Mouse (Mus musculus) urinary bladder, postnatal 25 days (tissue): ENCODE data around the gene Iqcf3.
"Not testable (repeated sequence)": the region's sequence is repeated elsewhere in the genome, so short reads cannot be mapped to it uniquely, and the experiment has no call there.

Experiments used
- DNase-seq: peaks from one replicate; pipeline ENCODE4 v3.0.0; 2022; ENCODE audit warnings: low spot score

Gene Iqcf3

DNA sequence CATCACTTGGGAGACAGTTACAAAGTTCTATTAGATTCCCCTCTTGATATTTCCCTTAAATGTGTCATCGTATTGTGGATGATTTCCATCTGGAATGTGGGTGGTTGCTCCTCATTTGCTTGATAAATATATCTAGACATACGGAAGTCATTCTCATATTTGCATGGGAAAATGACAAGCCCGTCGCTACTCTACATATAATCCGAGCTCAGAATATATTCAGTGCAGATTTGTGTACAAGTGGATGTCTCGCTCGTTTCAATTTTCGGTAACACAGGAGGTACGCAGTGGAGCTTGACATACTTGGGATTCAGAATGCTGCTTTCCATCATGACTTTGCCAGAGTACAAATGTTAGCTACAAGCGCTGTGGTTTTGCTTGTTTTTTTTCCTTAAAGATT, 52.1 kb downstream of the Iqcf3 start:
- no peak for DNase-seq

DNA sequence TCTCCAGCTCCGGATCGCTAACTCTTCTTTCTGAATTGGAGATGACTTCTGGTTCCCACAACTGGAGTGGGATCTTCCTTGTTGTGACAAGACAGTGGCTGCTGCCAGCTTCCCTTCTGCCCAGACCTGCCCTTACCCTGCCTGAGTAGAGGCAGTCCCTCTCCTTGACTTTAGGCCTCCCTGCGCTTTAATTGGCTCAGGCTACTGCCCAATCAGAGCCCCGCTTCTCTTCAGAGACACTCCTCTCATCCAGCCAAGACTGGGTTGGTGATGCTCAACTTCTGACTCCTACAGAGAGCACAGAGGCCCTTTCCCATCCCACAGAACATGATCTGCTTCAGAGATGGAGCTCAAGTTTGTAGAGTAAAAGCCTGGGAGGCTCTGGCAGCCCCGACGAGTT, 57.2 kb downstream of the Iqcf3 start:
- DNase-seq = no peak

DNA sequence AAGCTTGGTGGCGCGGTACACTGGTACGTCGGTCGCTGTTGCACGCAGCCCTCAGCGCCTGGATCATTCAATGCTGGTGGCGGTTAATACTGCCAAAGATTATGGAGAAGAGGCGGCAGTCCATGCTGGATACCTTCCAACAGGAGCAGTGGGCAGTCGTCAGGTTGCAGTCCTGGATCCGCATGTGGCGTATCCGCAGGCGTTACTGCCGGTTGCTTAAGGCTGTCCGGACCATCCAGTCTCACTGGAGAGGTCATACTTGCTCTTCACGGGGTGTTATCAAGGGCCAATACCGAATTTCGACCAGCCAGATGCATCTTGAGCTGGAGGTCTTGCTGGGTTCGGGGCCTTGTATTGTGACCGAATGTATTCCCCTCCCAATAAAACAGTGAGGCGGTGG, 59.6 kb downstream of the Iqcf3 start:
- no peak for DNase-seq

DNA sequence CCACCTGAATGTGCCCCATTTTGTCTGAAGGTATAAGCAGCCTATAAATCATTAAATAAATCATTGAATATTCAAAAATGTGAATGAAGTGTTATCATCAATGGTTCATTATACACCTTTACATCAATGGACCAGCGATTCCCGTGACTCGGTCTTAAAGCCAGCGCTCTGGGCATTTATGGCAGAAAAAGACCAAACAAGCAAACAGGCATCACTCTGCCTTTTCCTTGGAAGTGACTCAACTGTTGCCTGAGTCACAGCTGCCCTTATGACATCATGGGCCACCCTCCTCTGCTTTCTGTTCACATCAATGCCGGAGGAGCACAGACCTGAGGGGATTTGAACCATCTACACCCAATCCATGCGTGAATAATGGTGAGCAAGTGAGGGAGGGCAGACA, 61.8 kb downstream of the Iqcf3 start, which contains the start of gene Iqcf1:
Iqcf1 (plus strand) TSS at position 301 of the 400 bp plus-strand sequence.
- no peak for DNase-seq

DNA sequence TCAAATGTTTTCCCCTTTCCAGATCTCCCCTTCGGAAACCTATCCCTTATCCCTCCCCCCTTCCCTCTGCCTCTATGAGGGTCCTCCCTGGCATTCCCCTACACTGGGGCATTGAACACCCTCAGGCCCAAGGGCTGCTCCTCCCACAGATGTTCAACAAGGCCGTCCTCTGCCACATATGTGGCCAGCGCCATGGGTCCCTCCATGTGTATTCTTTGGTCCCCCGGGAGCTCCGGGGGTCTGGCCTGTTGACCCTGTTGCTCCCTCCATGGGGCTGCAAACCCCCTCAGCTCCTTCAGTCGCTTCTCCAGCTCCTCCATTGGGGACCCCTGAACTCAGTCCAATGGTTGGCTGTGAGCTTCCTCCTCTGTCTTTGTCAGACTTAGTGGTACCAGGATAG, 73.8 kb downstream of the Iqcf3 start:
- not testable (repeated sequence) for DNase-seq

DNA sequence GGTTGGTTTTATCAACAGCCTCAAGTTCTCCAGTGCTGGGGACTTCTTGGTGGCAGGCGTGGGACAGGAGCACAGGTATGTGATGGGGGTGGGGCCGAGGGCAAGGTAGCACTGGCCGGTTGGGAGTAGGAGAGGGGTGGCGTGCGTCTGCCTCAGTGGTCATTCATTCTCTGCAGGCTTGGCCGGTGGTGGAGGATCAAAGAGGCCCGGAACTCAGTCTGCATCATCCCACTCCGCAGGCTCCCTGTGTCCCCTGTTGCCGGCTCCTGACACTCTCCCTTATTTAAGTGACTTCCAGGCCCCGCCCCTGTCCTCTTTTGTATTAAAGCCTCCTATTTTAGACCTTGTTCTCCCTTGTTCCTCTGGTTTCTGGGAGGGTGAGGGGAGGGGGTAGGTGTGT, 76.4 kb downstream of the Iqcf3 start:
- no peak for DNase-seq

DNA sequence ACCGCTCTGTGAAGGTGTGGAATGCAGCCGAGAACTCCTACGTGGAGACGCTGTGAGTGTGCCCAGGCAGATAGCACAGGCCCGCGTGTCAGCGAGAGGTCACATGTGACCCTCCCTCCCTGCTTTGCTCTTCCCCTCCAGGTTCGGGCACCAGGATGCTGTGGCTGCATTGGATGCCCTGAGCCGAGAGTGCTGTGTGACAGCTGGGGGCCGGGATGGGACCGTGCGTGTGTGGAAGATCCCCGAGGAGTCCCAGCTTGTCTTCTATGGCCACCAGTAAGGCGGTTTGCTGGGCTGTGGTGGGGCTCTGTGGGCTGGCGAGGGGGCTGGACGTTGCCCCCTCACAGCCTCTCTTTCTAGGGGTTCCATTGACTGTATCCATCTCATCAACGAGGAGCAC, 77.8 kb downstream of the Iqcf3 start:
- no peak for DNase-seq

DNA sequence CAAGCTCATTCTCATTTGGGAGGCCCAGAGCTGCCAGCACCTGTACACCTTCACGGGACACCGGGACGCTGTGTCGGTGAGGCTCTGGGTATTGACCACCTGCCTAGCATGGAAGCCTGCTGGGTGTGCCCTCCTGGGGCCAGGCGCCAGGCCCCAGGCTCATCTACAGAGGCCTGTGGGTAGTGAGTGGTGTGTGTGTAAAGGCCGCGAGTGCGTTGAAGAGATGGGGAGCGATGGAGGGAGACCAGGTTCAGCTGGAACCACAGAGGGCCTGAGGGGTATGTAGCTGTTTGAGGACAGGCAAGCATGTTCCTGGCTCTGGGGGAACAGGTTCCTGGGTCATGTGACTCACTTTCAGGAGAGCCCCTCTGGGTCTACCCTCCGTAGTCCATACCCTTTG, 78.3 kb downstream of the Iqcf3 start:
- no peak for DNase-seq

DNA sequence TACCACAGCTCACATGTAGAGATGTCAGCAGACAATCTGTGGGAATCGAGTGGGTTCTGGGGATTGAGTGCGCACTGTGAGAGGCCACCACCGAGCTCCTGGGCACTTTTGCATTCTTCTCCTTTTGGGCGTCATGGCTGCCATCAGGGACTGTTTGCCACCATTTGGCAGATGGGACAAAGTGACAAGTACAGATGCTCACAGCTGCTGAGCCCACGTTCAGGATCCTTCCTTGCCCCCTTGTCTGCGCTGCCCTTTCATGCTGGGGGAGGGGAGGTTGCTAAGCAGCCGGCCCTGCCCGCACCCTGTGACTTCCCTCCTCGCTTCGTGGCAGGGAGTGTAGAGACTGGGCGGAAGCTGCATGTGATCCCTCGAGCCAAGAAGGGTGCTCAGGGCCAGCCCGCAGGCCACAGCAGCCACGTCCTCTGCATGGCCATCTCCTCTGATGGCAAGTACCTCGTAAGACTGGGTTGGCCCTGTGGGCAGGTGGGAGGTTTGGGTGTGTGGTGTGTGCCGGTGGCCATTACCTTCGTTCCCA, 78.8 kb downstream of the Iqcf3 start:
- DNase-seq = no peak

DNA sequence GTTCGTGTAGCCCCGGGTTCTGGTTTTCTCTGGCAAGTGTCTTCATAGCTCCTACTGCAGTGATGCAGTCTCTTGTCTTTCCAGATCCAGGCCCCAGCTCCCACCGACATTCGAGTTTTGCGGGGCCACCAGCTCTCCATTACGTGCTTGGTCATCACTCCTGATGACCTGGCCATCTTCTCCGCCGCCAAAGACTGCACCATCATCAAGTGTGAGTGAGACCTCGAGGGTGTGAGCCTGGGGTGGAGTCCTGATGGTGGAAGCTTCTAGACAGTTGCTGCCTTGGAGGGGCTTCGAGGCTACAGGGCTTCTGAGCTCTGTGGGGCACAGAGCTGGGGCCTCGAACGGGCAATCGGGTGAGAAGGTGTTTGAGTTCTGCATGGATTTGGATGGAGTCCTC, 79.8 kb downstream of the Iqcf3 start:
- no peak for DNase-seq

DNA sequence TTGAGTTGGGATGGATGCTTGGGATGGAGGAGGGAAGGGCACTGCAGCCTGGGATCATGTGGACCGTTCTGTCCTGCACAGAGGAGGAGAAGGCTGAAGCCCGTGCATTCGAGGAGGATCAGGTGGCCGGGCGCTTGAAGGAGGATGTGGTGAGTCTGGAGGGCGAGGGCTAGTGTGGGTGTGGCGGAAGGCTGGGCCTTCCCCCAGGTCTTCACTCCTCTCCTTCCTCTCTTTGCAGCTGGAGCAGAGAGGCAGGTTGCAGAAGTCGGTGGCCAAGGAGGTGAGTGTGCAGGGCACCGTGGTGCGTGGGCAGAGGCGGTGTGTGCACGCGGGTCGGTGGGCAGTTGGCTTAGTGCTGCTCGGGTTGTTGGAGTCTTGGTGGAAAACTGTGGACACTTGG, 80.4 kb downstream of the Iqcf3 start:
- DNase-seq = no peak

DNA sequence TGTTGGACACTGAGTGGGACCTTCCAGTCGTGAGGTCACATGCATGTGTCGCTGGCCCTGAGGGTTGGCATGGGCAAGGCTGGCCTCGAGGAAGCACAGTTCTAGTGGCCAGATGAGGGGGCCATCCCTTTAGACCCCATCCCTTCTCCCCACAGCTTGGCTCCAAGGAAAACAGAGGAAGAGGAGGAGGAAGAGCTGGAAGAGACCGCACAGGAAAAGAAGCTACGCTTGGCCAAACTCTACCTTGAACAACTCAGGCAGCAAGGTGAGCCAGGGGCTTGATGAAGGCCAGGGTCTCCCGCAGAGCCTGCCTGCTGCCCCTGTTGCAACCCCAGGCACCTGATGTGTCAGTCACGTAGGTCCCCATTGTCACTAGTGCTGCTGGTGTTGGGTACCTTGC, 80.9 kb downstream of the Iqcf3 start:
- no peak for DNase-seq

DNA sequence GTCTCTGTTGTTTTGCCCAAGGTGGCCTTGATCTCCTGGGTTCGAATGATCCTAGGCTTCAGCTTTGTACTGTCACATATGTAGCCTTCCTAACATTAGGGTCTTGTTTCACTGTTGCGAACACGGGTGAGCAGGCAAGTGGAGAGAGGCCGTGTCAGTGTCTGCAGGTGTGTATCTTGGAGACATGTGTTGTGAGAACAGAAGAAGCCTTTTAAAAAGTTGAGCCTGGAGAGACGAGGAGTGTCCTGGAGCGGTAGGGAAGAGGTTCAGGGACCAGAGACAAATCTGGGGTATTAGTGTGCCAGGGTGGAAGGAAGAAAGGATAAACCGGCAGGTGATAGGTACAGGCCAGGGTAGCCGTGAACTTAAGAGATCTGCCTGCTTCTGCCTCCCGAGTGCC, 83.3 kb downstream of the Iqcf3 start:
- peak; percentile 2 for DNase-seq

DNA sequence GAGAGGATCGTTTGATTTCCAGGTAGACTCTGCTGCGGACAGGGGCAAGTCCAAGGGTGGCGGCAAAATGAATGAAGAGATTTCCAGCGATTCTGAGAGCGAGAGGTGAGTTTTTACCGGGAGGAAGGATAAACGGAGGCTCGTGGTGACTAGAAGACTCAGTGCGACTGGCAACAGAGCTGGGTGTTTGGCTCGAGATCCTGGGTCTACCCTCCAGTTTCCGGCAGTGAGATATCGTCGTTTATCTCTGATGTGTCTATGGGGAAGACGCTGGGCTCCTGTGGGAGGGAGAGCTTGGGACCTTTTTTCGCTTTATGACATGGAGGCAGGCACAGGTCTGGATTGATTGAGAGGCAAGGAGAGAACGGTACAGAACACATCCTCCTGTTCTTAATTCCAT, 83.8 kb downstream of the Iqcf3 start:
- no peak for DNase-seq

DNA sequence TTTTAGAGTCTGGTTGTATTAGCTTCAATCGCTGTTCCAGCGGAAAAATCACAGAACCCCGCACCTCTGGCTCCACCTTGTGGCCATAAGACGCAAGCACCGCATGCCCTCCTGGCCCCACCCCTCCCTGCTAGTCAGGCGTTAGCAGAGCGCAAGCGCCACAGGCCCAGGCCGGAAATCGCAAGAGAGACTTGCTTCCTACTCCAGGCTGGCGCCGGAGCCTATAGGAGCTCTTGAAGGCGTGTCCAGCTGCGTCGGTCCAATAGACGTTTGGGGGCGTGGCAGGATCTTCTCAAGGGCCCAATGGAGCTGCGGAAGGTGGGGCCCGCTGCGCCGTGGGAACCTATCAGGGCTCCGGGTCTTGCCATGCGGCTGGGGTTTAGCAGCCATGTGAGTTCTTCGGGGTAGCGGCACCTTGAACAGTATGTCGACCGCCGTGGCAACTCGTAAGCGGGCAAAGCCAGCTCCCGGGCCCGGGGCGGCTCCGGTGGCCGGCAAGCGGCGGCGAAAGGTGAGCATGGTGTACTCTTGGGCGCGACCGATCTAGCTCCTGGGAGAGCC, 84.4 kb downstream of the Iqcf3 start, which contains the start of gene Parp3:
Parp3 (minus strand) TSS at position 26 of the 561 bp plus-strand sequence.
- DNase-seq = peak; percentile 91

DNA sequence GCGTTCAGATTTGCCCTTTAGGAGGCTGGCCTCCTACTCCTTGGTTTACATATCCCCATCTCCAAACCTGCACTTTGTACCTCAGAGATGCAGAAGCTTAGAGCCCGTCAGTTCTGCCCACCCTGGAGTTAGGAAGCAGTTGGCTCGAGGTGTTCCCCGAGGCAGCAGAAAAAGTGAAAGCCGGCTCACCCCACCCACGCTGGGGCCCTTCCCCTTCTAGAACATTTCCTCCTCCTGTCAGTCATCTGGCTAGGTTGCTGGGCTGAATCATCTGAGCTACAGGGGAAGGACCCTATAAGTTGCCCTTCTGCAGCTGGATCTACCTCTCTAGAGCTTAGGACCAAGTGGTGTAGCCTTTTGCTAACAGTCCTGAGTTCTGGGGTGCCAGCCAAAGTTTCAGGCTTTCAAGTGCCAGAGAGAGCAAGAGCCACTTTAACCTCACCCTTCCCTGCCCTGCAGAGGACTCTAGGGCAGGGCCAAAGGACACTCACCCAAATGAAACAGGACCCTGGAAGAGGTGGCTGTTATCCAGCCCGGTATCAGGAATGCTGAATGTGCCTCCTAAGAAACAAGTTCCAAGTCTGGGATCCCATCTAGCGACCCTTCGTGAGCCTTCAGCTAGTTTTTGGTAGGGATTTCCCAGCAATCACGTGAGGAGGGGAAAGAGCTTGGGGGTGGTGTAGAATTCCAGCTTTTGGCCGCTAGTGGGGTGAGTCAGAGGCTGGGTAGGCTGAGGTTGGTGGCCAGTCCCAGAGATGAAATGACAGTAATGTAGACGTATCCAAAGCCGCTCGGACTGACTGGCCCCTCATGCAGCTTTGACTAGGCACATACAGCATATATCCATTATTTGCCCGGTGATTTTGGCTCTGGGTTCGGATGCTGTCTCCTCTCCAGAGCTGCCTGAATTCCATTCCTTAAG, 85.2 kb downstream of the Iqcf3 start:
- DNase-seq = peak; percentile 52

DNA sequence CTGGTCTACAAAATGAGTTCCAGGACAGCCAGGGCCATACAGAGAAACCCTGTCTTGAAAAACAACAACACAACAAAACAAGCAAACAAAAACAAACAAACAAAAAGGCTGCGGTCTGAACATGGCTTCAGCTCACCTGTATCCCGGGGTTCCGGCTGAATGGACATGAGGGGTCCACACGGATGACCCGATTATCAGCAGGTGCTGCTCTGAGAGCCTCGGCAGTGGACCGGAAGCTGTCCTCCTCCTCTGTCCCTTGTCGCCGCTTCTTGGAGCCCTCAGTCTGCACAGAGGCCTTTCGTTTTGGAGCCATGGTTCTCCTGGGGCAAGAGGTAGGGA, 85.8 kb downstream of the Iqcf3 start, which contains the start of gene Rrp9:
Rrp9 (plus strand) TSS at position 301 of the 339 bp plus-strand sequence.
- no peak for DNase-seq

DNA sequence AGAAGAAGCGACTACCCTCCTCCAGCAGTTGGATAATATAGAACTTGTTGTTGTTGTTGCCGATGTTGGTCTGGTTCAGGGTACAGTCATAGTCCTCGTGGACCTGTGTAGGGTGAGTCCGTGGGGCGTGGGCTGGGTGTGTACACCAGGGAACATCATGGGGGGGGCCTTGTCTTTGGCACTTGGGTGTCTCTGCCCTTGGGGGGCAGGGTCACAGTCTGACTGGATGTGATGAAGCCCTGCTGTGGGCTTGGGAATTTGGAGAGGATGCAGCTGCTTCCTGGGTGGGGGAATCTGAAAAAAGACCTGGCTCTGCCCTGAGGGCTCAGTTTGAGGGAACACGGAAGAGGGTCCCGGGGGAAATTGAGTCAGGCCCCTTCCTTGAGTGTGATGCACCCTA, 86.4 kb downstream of the Iqcf3 start:
- DNase-seq = peak; percentile 20

DNA sequence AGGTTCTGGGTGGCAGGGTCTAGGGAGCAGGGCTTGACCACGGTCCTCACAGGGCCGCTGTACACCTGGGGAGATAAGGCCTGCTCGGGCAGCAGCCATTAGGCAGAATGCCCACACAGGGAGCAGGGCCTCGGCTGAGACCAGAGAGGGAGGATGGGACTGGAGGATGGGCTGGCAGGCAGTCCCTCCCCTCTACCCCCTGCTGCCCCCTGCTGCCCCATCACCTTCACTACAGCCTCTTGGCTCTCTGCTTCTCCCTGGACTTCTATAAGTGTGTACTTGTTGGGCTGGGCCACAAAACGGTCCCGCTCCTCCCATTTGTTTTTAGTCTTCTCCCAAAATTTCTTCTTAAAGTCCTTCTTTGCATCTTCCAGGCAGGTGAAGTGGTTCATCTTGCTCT, 87.0 kb downstream of the Iqcf3 start:
- peak; percentile 62 for DNase-seq

DNA sequence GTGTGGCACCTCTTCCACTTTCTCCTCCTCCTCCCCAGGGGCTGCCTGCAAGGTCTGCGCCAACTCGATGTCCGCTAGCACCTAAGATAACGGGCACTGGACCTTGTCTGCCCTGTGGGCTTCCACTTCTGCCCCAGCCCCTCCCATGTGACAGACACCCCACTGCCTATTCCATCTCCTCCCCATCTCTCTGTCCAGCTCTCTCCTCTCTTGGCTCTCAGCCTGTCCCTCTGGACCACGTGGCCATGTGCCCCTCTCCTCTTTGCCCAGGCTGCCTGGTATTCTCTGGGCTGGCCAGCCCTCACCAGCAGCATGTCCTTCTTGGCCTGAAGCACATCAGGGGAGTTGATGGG, 87.7 kb downstream of the Iqcf3 start:
- no peak for DNase-seq

DNA sequence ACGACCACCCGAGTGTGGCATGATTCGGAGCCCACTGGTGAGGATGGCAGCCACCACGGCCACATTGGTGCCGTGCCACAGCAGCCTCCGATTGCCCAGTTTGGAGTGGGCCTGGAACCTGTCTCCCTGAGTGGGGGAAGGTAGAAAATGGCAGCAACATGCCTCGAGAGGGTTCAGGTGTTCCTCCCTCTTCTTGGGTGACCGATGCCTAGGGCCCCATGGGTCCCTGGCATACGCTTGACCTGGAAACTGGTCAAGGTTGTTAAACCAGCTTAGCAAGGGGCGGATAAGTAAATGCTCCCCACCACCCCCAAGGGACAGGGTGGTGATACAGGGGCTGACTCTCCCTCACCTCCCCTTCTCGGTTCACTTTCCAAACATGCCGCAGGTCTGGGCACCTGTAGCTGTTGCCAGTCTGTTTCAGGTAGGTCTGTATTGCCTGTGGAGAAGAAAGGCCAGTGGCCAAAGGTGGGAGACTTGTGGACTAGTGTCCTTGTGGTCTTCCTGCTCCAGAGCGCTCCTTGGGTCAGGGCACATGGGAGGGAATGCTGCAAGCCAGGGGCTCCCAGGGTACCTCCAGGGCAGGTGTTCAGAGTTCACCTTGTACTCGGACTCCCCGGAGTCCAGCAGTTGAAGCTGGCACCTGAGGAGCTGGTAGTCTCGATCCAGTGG, 88.2 kb downstream of the Iqcf3 start:
- DNase-seq = no peak

DNA sequence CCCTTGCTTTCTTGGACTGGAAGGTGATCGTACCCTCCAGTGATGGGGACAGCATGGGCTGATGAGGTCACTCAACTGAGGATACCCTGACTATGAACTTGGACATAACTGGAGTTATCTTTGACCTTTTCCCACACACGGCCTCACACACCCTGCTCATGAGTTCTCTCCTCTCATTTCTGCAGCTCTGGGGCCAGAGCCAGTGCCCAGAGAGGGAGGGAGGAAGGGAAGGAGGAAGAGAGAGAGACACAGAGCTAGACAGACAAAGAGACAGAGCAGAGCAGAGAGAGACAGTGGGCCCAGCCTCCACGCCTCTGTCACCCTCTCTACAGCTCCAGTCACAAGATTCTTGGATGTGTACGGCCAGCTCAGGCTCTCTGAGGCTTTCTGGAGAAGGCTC, 89.1 kb downstream of the Iqcf3 start:
- no peak for DNase-seq

DNA sequence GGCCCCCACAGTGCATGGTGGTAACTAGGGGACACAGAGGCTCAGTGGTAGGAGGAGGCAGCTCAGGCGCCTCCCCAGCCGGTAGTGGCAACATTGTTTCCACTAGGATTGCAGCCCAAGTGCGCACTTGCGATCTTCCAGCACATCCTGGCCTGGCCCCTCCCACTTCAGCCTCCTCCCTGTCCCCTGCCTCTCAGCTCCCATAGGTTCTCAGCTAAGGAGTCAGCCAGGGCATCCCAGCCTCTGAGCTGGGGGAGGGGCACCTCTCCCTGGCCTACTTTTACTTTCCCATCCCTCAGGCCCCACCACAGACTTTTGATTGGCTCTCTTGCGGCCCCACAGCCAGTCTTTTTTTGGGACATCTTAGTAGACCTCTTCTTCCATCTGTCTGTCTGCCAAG, 89.5 kb downstream of the Iqcf3 start:
- no peak for DNase-seq
